Mouse (Mus musculus) E14TG2a.4 (cell line): ENCODE results near the gene A930033H14Rik.

Experiments used
- CTCF ChIP-seq: conservative IDR thresholded peaks from 2 replicates; pipeline ENCODE4 v1.5.1; 2014; ENCODE audit warnings: low read length
- NANOG ChIP-seq: IDR thresholded peaks from 2 replicates; pipeline ENCODE4 v1.6.1; 2014; ENCODE audit warnings: borderline replicate concordance, low read length, mixed read lengths

GRCm38 (mm10) chr10:69237781-69238180 is 24.9 kb upstream of the A930033H14Rik start:
- TF ChIP-seq CTCF = no peak
- TF ChIP-seq NANOG = no peak
